Mouse (Mus musculus): Measurements from ENCODE around the gene 4930519G04Rik. TPM values are rescaled to one million over a fixed set of nuclear protein-coding genes. Genes with fewer than 3 reads are reported as not detected.
A peak's percentile ranks its signal among the peaks of the same experiment; 100 is the strongest.

The 4930519G04Rik gene
- polyA plus RNA-seq (2021; fragmentation: Nextera tagmentation) = not detected in 2 replicates
- long read RNA-seq, experiment 1 = 0 reads
- long read RNA-seq, experiment 2 = 0 reads

GRCm38 (mm10) chr5:114853364-114853763, at the start of gene 4930519G04Rik:
TSS of gene 4930519G04Rik (plus strand) at chr5:114853664.

GRCm38 (mm10) chr5:114822796-114823688, 30.4 kb upstream of the 4930519G04Rik start, which contains the start of gene 1500011B03Rik:
TSS of gene 1500011B03Rik (minus strand) at chr5:114823468.

GRCm38 (mm10) chr5:114858582-114858981, 5.1 kb downstream of the 4930519G04Rik start, which contains the start of gene Gm9936:
TSS of gene Gm9936 (minus strand) at chr5:114858682.

GRCm38 (mm10) chr5:114896688-114897373, 43.4 kb downstream of the 4930519G04Rik start, which contains the start of gene Oasl2:
TSS of gene Oasl2 (plus strand) at chr5:114896936.

GRCm38 (mm10) chr5:114922998-114923473, 69.6 kb downstream of the 4930519G04Rik start, which contains the start of gene Oasl1:
TSS of gene Oasl1 (plus strand) at chr5:114923240.

Small RNA genes lying within 50 kb of the gene (microRNA-seq; reads per million reads assigned to microRNA genes)
- 3.9 reads per million, percentile 13 among the genes with 10 or more reads in this experiment for gene Mir6240

Other genes starting within 250 kb of the 4930519G04Rik start
- 0.75 and 7.1 TPM in 2 replicates for gene Trpv4, start 195.2 kb upstream of the 4930519G04Rik start, polyA plus RNA-seq (2021; fragmentation: Nextera tagmentation)
- gene Gltp, start 162.7 kb upstream of the 4930519G04Rik start, polyA plus RNA-seq (2021; fragmentation: Nextera tagmentation) = 93.0 and 93.3 TPM in 2 replicates
- 5.0 and 5.3 TPM in 2 replicates for gene Tchp, start 145.9 kb upstream of the 4930519G04Rik start, polyA plus RNA-seq (2021; fragmentation: Nextera tagmentation)
- 5.0 and 5.6 TPM in 2 replicates for gene Ankrd13a, start 79.0 kb upstream of the 4930519G04Rik start, polyA plus RNA-seq (2021; fragmentation: Nextera tagmentation)
- 19.1 and 19.8 TPM in 2 replicates for gene Git2, start 78.1 kb upstream of the 4930519G04Rik start, polyA plus RNA-seq (2021; fragmentation: Nextera tagmentation)
- 275 and 276 TPM in 2 replicates for gene 1500011B03Rik, start 30.2 kb upstream of the 4930519G04Rik start, polyA plus RNA-seq (2021; fragmentation: Nextera tagmentation)
- 0.10 and 0.14 TPM in 2 replicates for gene Gm9936, start 5.0 kb downstream of the 4930519G04Rik start, polyA plus RNA-seq (2021; fragmentation: Nextera tagmentation)
- gene Oasl2, start 43.3 kb downstream of the 4930519G04Rik start, polyA plus RNA-seq (2021; fragmentation: Nextera tagmentation) = 2.0 and 5.7 TPM in 2 replicates
- 0.20 and 0.39 TPM in 2 replicates for gene Oasl1, start 69.6 kb downstream of the 4930519G04Rik start, polyA plus RNA-seq (2021; fragmentation: Nextera tagmentation)
- 222 and 238 TPM in 2 replicates for gene 2210016L21Rik, start 88.5 kb downstream of the 4930519G04Rik start, polyA plus RNA-seq (2021; fragmentation: Nextera tagmentation)
- gene Hnf1a, start 117.4 kb downstream of the 4930519G04Rik start, polyA plus RNA-seq (2021; fragmentation: Nextera tagmentation) = 0.04 TPM in 1 of 2 replicates, not detected in the other
- 7.9 and 8.7 TPM in 2 replicates for gene Sppl3, start 157.5 kb downstream of the 4930519G04Rik start, polyA plus RNA-seq (2021; fragmentation: Nextera tagmentation)
- gene Gm10401, start 244.6 kb downstream of the 4930519G04Rik start, polyA plus RNA-seq (2021; fragmentation: Nextera tagmentation) = 10.3 and 10.8 TPM in 2 replicates